Mouse (Mus musculus) MN1 (cell line): ENCODE measurements around the gene Rdh12.
A peak's percentile ranks its signal among the peaks of the same experiment; 100 is the strongest.

ENCODE experiments used
- DNase-seq: peaks from one replicate; pipeline ENCODE4 v3.0.0-alpha.2; 2016; ENCODE audit warnings: low spot score

Gene Rdh12

DNA sequence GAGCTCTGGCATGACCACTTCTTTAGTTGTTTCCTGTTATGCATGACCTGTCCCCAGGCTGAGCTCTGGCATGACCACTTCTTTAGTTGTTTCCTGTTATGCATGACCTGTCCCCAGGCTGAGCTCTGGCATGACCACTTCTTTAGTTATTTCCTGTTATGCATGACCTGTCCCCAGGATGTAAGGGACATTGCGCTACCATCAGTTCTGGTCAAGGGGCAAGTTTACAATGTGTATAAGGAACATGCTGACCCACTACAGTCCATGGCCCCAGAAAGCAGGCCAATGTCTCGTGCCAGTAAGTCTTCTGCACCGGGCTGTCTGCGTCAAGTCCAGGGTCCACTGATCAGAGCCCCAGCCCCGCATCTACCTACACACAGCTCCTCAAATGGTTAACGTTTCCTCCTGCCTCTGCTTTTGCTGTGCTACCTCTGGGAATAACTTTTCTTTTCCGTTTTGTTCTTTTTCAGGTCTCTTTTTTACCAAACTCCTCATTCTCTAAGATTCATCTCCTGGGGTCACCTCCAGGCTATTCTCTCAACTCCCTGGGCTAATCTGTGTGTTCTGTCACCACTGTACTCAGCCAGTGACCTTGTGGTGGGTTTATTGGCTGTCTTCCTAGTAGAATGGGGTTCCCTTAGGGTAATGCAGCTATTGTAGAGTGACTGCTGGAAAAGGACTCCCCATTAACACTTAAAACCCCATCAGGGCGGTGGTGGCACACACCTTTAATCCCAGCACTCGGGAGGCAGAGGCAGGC is 44.8 kb downstream of the Rdh12 start:
- no peak for DNase-seq

- DNase-seq = peak; percentile 8
Observed at GRCm38 (mm10) chr12:79254975-79255374, 46.3 kb downstream of the Rdh12 start.

GRCm38 (mm10) chr12:79260154-79260553 is 51.4 kb downstream of the Rdh12 start:
- DNase-seq = no peak

DNA sequence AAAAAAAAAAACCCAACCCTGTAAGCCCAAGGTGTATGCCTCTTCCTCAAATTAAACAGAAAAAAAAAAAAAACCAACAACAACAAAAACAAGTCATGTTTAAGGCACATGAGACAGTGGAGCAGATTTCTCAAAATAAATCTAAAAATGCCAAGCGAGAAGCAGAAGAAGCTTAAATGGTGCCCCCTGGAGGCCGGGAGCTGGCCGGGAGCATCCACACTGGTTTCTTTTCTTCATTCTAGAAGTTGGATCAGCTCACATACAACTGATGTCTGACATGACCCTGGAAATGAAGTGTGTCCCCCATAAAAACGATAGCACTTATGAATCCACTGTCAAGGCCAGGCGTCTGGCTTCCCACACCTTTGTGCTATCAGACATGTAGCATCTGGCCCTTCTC is 52.3 kb downstream of the Rdh12 start:
- DNase-seq = peak; percentile 27
